Mouse (Mus musculus) T-cell, adult 66 days (primary cell): ENCODE measurements around the gene Clec5a. TPM values are rescaled to one million over a fixed set of nuclear protein-coding genes. Genes with fewer than 3 reads are reported as not detected.

Experiments
- total RNA-seq, 2 experiments: library from RNA; stranded (reverse); gene quantifications; 3 replicates in 1 of 2; 4 replicates in 1 of 2; pipeline ENCODE4 v1.2.4; 2023

Gene Clec5a
- not detected for total RNA-seq

DNA sequence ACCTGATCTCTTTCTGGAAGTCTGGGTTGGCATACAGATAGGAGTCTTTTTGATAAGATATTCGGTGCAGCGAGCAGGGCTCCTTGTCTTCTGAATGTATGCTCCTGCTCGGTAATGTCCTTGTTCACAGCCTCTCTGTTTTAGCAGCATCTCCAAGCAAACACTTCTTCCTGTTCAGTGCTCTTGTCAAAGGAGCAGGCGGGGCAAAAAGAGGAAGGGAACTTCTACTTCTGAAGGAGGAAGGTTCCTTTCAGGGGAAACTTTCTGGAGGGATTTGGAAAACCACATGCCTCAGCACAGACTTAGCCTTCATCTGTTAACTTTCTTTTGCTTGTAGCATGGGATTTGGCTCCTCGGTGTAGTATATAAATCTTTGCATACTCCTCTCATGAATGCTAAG, at the start of gene Clec5a:
Gene Clec5a (minus strand): TSS at position 177 of the 400 bp plus-strand sequence.

DNA sequence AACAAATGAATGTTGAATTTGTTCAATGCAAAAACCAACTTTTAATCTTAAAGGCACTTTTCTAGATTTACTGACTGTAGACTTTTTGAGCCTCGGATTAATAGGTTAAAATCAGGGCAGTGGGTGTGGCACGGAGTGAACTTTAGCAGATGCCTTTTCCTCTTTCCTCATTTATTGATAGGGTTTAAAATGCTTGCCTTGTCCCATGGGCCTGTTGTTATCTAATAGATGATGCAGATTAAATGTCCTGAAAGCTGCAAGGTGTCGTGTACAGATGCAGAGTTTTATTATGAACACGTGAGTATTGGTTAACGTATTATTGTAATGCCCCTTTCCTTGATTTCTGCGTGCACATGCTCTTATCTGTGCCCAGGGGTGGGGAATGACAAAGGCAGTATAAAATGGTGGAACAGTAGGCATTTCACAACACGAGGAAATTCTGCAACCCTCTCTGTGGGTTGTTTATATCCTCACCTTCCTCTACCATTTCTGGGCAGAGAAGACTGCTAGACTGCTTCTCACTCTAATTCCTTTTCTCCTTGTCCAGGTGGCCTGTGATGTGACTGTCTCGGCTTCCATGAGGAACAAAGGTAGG, 42.9 kb upstream of the Clec5a start, which contains the start of gene Mgam:
Gene Mgam (plus strand): TSS at position 426 of the 595 bp plus-strand sequence.

DNA sequence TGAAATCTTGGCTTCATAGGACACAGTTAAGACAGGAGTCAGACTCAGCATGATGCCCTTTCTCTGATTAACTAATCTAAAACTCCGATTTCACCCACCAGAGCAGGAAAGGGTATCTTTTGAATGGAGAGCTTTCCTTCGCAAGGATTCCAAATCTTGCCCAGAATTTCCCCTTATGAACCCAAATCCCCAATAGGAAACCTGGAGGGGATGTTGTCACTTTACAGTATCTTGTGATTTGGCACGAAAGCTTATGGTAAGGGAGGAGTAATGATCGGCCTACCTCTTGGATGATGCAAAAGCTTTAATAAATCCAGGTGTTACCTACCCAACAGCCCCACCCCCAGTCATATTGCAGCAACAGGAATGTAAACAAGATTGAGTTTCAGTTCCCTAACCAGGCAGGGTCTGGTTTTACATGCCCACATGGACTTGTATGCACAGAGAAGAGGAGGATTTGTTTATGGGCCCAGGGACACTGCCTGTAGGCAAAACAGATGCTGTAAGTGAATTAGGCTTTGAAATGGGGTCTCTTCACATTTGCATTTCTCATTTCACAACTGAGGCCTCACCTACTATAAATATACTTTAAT, 27.7 kb upstream of the Clec5a start, which contains the start of gene Tas2r138:
Gene Tas2r138 (minus strand): TSS at position 51 of the 593 bp plus-strand sequence.

DNA sequence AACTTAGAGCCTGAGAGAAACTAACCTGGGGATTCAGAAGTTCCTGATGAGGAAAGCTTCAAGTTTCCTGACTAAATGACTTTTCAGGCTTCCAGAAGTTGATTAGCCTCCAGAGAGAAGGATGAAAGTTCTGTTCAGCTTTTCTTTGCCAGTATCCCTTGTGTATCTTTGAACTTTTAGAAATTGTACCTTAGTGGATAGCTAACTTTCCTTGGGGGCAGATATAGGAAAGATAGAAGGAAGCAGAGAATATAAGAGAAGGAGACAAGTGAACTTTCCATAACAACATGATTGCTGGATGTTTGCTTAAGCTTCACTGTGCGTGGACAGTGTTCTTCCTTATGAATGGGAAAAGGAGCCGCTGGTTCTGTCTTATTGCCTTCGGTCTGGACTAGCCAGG, 16.4 kb downstream of the Clec5a start, which contains the start of gene Olfr460:
Gene Olfr460 (plus strand): TSS at position 301 of the 400 bp plus-strand sequence.

DNA sequence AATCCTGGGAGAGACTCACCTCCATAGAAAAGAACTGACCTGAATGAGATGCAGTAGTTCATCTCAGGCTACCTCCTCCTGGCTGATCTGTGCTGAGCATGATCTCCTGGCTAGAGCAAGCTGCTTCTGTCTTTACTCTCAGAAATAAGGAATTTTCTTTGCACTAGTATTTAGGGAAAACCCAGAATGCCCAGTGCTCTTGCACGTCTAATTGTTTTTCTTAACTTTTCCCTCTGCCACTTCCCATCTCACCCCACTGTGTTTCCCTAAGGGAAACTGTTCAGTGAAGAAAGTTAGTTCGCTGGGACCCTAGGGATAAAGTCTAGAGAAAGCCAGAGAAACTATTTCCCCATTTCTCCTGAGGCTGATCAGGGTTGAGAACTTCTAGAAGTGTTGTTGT, 30.7 kb downstream of the Clec5a start, which contains the start of gene Olfr461:
Gene Olfr461 (minus strand): TSS at position 101 of the 400 bp plus-strand sequence.

Other genes starting within 250 kb of the Clec5a start
- 10 to 100 TPM; 20.5 to 21.9 TPM for gene E330009J07Rik, start 149.7 kb downstream of the Clec5a start, total RNA-seq
- not detected for gene Wee2, start 146.7 kb downstream of the Clec5a start, total RNA-seq
- gene Ssbp1, start 114.5 kb downstream of the Clec5a start, total RNA-seq, result 10 to 100 TPM; 63.7 to 65.6 TPM
- under 1 TPM in 1 of 2 experiments, not detected in 1; 0.53 TPM for gene Tas2r137, start 94.6 kb downstream of the Clec5a start, total RNA-seq
- not detected for gene Tas2r108, start 92.3 kb downstream of the Clec5a start, total RNA-seq
- gene Prss37, start 66.3 kb downstream of the Clec5a start, total RNA-seq, result not detected
- not detected for gene Olfr461, start 30.8 kb downstream of the Clec5a start, total RNA-seq
- gene Olfr460, start 16.3 kb downstream of the Clec5a start, total RNA-seq, result not detected
- gene Tas2r138, start 27.5 kb upstream of the Clec5a start, total RNA-seq, result not detected
- gene Mgam, start 43.0 kb upstream of the Clec5a start, total RNA-seq, result not detected